Mouse (Mus musculus) bone marrow macrophage, adult 2 months (primary cell): ENCODE results near the gene Zc3h12a. TPM values are rescaled to one million over a fixed set of nuclear protein-coding genes. Genes with fewer than 3 reads are reported as not detected.

Source experiments
- H3K27ac ChIP-seq: 2 replicates; pipeline ENCODE4 v1.5.1; 2012; ENCODE audit warnings: low read depth, low read length; ENCODE audit not compliant: insufficient read depth
- H3K4me1 ChIP-seq: 2 replicates; pipeline ENCODE4 v1.6.1; 2012; ENCODE audit warnings: low read length; ENCODE audit not compliant: control insufficient read depth, insufficient read depth
- H3K4me3 ChIP-seq: 2 replicates; pipeline ENCODE4 v1.5.1; 2012; ENCODE audit warnings: mild to moderate bottlenecking, low read length, moderate library complexity; ENCODE audit not compliant: insufficient read depth
- CTCF ChIP-seq: IDR thresholded peaks from 2 replicates; pipeline ENCODE4 v1.5.1; 2012; ENCODE audit warnings: low read depth, mild to moderate bottlenecking, low read length, moderate library complexity
- POLR2A ChIP-seq: IDR thresholded peaks from 2 replicates; pipeline ENCODE4 v1.6.1; 2012; ENCODE audit warnings: mild to moderate bottlenecking, low read depth, low read length, borderline replicate concordance
- polyA plus RNA-seq: library from polyadenylated mRNA; stranded (reverse); fragments of >200 nt; gene quantifications from 2 replicates; pipeline ENCODE4 v1.2.4, GENCODE M21; 2012; ENCODE audit not compliant: missing spikeins, insufficient read depth, insufficient read length

Zc3h12a gene
- polyA plus RNA-seq, 1 experiment, result 29.1 TPM

DNA sequence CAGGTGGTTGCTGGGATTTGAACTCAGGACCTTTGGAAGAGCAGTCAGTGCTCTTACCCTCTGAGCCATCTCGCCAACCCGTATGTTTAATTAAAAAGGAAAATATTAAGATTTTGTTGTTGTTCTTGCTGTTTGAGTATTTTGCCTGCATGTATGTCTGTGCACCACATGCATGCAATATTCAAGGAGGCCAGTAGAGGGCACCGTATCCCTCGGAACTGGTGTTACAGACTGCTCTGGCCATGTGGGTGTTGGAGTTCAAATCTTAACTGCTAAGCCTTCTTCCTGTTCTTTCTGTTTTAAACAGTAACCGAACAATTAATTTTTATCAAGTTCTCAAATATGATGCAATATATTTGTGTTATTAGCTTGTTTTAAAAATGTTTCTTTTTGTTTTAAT is 4.8 kb upstream of the Zc3h12a start:
- TF ChIP-seq POLR2A, result no peak
- peak; percentile 75 for TF ChIP-seq CTCF
- H3K4me3 ChIP-seq, result no peak overlapping the region
- H3K4me1 ChIP-seq, result peaks cover 27% of the 10 kb centered on the region
- H3K27ac ChIP-seq, result no peak overlapping the region

DNA sequence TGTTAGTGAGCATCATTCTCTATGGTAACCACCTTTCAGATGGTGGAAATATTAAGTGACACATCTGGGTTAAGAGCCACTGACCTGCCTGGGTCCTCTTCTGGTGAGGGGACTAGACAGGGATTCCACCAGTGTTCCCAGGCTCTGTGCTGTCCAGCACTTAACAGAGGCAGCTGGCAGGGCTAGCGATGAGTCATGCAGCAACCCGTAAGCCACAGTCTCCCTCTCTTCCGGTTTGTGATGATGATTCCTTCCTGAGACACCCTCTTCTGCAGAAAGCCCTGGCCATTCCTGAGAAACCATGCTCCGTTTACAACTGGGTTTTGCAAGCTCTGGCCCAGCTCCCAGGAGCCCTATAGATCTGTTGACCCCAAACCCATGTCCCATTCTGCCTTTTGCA is 3.9 kb upstream of the Zc3h12a start:
- Histone ChIP-seq H3K4me1 (peaks cover 27% of the 10 kb centered on the region), H3K4me3 (no peak overlapping the region), H3K27ac (peak overlapping the region; percentile 54)
- TF ChIP-seq CTCF, result no peak
- TF ChIP-seq POLR2A, result no peak

DNA sequence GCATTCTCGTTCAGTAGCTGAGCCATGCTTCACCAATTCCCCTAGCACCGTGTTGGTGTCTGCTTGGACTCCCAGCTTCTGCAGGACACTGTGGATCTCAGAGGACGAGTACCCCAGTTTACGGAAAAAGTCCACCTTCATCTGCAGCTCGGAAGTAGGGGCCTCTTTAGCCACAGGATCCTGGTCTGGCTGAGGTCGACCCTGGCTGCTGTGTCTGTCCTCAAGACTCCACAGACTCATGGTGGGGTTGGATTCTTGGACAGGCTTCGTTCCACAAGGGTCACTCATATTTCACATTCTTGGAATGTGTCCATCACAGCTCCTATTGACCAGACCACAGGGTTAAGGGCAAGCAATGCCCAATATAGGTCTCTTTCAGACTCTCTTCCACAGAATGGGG is 879 bp downstream of the Zc3h12a start:
- Histone ChIP-seq H3K4me1 (peaks cover 56% of the 10 kb centered on the region), H3K27ac (peak overlapping the region; percentile 95), H3K4me3 (peak overlapping the region; percentile 97)
- no peak for TF ChIP-seq POLR2A
- no peak for TF ChIP-seq CTCF

DNA sequence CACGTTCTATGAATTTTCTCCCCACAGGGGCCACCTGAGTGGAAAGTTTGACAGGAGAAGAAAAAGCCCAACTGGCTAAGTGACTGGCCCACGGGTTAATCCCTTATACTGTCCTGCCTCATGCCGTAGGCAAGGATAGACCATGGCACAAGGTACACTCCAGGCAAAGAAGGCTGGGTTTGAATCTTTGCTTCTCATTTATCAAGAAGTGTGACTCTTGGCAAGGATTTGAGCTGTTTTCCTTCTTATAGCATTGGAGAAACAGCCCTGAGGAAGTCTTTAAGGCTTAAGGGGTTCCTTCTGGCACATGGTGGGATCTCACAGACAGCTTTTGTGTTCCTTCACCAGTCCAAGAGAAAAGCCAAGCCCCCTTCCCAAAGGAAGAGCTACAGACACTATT is 1.5 kb downstream of the Zc3h12a start:
- TF ChIP-seq CTCF, result no peak
- TF ChIP-seq POLR2A, result no peak
- H3K4me1 ChIP-seq, result peaks cover 54% of the 10 kb centered on the region
- peak overlapping the region; percentile 95 for H3K27ac ChIP-seq
- H3K4me3 ChIP-seq, result peak overlapping the region; percentile 97

DNA sequence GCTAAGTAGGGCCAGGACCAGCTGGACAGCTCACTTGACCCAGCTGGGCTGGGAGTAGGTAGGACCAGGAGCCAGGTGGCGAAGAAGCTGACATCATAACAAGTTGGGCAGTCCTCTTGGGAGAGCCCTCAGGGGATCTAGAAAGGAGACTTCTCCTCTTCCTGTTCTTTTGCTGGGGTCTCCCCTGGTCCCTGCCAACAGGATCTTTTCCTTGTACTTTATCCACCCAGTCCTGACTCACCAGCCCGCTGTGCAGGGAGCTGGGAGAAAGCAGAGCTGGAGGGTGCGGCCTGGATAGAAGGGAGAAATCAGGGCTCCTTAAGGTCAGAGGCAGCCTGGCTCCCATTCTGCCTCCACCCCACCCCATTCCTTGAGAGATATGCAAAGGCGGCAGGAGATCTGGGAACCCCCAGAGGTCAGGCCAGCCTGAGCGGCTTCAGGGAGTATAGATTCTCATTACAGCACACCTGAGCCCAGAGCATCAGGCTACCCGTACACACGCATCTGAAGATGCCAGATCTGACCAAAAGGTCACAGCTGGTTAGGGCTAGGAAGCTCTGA is 2.2 kb downstream of the Zc3h12a start:
- Histone ChIP-seq H3K27ac (peak overlapping the region; percentile 95), H3K4me3 (peak overlapping the region; percentile 97), H3K4me1 (peaks cover 50% of the 10 kb centered on the region)
- TF ChIP-seq CTCF (no peak), POLR2A (no peak)

DNA sequence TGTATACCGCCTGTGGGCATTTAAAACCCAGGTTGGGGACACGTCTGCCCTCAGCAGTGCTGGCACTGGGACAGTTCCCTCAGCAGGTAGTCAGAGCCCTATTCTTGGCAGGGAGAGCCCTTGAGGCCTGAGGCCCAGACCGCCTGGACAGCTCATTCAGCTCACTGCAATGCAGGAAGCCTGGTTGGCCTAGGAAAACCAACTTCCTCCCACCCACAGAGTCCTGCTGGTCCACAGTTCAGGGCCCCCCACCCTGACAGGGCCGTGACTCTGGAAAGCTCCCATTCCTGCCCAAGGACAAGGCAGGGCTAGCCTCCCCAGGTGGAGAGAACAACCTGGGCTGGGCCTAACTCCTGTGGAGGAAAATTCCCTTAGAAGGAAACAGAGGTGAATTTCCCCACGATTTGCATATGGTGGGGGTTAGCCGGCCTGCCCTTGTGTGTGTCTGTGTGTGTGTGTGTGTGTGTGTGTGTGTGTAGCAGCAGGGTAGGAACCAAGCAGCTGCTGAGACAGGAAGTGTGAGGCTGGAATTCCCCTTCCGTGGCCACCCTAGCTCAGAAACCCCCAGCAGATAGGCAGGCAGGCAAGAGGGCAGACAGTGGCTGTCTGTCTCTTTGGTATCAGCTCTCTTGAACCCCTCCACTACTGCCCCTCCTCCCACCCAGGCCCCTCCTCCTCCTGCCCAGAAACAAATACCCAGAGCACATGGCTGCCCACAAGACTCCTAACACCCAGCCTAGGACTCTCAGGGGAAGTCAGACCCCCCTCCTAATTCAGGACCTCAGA is 3.0 kb downstream of the Zc3h12a start:
- TF ChIP-seq POLR2A, result no peak
- no peak for TF ChIP-seq CTCF
- H3K4me1 ChIP-seq, result peaks cover 45% of the 10 kb centered on the region
- H3K4me3 ChIP-seq, result peak overlapping the region; percentile 97
- H3K27ac ChIP-seq, result peak overlapping the region; percentile 95

DNA sequence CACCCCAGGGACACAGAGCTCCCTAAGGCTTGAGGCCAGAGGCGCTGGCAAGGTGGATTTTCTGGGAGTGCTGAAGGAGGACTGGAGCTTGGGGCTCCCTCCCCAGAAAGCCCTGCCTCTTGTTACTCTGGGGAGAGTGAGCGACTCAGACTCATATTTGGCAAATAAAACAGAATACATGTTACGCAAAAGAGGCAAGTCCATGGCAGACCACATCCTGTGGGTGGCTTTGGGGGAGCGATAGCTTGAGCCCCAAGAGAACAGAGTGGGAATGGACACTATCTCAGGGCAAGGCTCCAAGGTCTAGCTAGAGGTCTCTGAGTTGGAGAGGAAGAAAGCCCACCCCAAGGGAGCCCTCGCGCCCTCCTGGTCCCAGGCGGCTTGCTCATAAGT is 4.4 kb downstream of the Zc3h12a start:
- Histone ChIP-seq H3K27ac (peak overlapping the region; percentile 95), H3K4me1 (peaks cover 42% of the 10 kb centered on the region), H3K4me3 (peak overlapping the region; percentile 97)
- TF ChIP-seq CTCF (no peak), POLR2A (no peak)

DNA sequence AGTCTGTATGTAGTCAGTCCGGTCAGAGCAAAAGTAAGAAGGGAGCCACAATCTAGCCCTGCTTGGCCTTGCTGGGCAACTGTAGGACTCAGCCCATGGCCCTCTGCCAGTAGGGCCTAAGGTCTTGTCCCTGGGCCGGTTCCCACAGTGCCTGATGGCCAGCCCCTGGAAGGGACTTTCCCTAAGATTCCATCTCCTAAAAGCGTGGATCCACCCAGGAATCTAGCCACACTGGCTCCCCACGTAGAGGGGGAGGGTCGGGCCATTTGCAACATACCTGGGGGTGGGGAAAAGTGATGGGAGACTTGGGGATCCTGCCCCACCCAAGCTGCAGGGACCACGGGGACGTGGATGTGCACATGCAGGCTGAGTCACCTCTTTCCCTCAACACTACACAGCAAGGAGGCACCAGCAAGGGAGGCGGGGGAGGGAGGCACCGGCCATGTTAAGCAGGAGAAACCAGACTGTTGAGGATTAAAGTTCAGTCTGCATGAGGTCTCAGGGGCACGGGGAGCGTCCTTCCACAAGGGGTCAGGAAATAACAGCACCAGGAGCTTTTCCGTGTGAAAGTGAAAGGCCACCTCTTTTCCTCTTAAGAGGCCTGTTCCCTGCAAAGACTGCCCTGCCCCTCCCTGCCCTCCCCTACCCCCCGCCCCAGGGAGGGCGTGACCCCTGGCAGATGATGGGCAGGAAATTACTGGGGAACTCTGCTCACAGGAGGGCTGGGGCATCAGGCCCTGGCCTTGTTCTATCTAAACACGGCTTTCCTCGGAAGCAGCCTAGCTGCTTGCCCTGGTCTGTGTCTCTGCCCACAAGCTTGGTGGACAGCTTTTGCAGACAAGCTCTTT is 5.0 kb downstream of the Zc3h12a start:
- Histone ChIP-seq H3K27ac (peak overlapping the region; percentile 95), H3K4me1 (peaks cover 43% of the 10 kb centered on the region), H3K4me3 (peak overlapping the region; percentile 97)
- TF ChIP-seq CTCF (no peak), POLR2A (0 out of 2 replicates have a peak, but pooled peaks have one; percentile 66)

DNA sequence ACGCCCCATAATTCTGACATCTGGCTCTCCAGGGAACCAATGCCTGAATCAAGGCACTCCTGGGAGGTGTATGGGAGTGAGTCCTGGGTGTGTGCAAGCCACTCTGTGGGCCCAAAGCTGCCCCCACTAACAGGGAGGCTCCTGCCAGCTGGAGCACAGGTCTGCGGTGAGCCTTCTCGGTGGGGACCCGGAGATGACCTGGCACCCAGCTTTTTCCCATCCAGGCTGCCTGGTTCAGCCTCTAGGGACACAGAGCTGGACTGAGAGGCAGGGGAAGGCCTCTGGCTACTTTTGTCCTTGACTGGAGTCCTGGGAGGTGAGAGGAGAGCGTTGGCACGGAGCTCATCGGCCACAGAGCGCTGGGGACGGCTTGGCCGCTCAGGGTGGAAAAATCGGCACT is 7.9 kb downstream of the Zc3h12a start:
- Histone ChIP-seq H3K27ac (no peak overlapping the region), H3K4me1 (peaks cover 57% of the 10 kb centered on the region), H3K4me3 (no peak overlapping the region)
- TF ChIP-seq POLR2A (no peak), CTCF (no peak)
